Mouse (Mus musculus): ENCODE measurements around the gene Lpar1. TPM values are rescaled to one million over a fixed set of nuclear protein-coding genes. Genes with fewer than 3 reads are reported as not detected.

Gene Lpar1
- polyA plus RNA-seq, 2 experiments: 90.8 to 161 TPM

- ATAC-seq (ENCODE audit: low FRiP score, low read depth) (no peak), DNase-seq (ENCODE audit: low spot score) (no peak)
- no peak overlapping the region for H3K4me3 ChIP-seq (replicated peaks; ENCODE audit: low read length)
- H3K9me3 ChIP-seq (ENCODE audit: control insufficient read depth, low read length): no peaks in the 10 kb centered on the region
- H3K4me2 ChIP-seq (replicated peaks; ENCODE audit: low read depth, low read length, severe bottlenecking): no peak overlapping the region
- H3K27me3 ChIP-seq (ENCODE audit: control insufficient read depth, insufficient read depth, low read length): no peaks in the 10 kb centered on the region
- H3K9ac ChIP-seq (ENCODE audit: low read depth, low read length, severe bottlenecking): no peak overlapping the region
- H3K27ac ChIP-seq (replicated peaks; ENCODE audit: low read depth, low read length): no peak overlapping the region
- peaks cover 40% of the 10 kb centered on the region for H3K4me1 ChIP-seq (ENCODE audit: control insufficient read depth, insufficient read depth, low read length)
- peaks cover 24% of the 10 kb centered on the region for H3K36me3 ChIP-seq (ENCODE audit: control insufficient read depth, insufficient read depth, low read length)
- WGBS: 82% methylated on average over 2 of the region's 2 CpGs
- no peak for TF ChIP-seq POLR2A (IDR thresholded peaks at IDR 0.05; ENCODE audit: borderline replicate concordance, extremely low read depth, insufficient read depth, insufficient read length)
These were observed 49.4 kb downstream of the Lpar1 start for GRCm38 (mm10) chr4:58504250-58504649.

GRCm38 (mm10) chr4:58501012-58501777, 52.5 kb downstream of the Lpar1 start:
- peak overlapping the region; percentile 56 for H3K27ac ChIP-seq (replicated peaks; ENCODE audit: low read depth, low read length)
- no peak for TF ChIP-seq POLR2A (IDR thresholded peaks at IDR 0.05; ENCODE audit: borderline replicate concordance, extremely low read depth, insufficient read depth, insufficient read length)
- DNase-seq (ENCODE audit: low spot score) (peak; percentile 89), ATAC-seq (ENCODE audit: low FRiP score, low read depth) (peak; percentile 92)
- peaks cover 24% of the 10 kb centered on the region for H3K36me3 ChIP-seq (ENCODE audit: control insufficient read depth, insufficient read depth, low read length)
- H3K9me3 ChIP-seq (ENCODE audit: control insufficient read depth, low read length): no peaks in the 10 kb centered on the region
- H3K27me3 ChIP-seq (ENCODE audit: control insufficient read depth, insufficient read depth, low read length): no peaks in the 10 kb centered on the region
- H3K9ac ChIP-seq (ENCODE audit: low read depth, low read length, severe bottlenecking): no peak overlapping the region
- H3K4me1 ChIP-seq (ENCODE audit: control insufficient read depth, insufficient read depth, low read length): peaks cover 47% of the 10 kb centered on the region
- H3K4me2 ChIP-seq (replicated peaks; ENCODE audit: low read depth, low read length, severe bottlenecking): no peak overlapping the region
- 20% methylated on average over 21 of the region's 21 CpGs for WGBS
- no peak overlapping the region for H3K4me3 ChIP-seq (replicated peaks; ENCODE audit: low read length)

GRCm38 (mm10) chr4:58499831-58500230, 53.9 kb downstream of the Lpar1 start:
- H3K9ac ChIP-seq (ENCODE audit: low read depth, low read length, severe bottlenecking): no peak overlapping the region
- H3K4me3 ChIP-seq (replicated peaks; ENCODE audit: low read length): no peak overlapping the region
- peaks cover 40% of the 10 kb centered on the region for H3K4me1 ChIP-seq (ENCODE audit: control insufficient read depth, insufficient read depth, low read length)
- ATAC-seq (ENCODE audit: low FRiP score, low read depth): no peak
- TF ChIP-seq POLR2A (IDR thresholded peaks at IDR 0.05; ENCODE audit: borderline replicate concordance, extremely low read depth, insufficient read depth, insufficient read length): no peak
- H3K9me3 ChIP-seq (ENCODE audit: control insufficient read depth, low read length): no peaks in the 10 kb centered on the region
- DNase-seq (ENCODE audit: low spot score): no peak
- no peak overlapping the region for H3K4me2 ChIP-seq (replicated peaks; ENCODE audit: low read depth, low read length, severe bottlenecking)
- no peaks in the 10 kb centered on the region for H3K27me3 ChIP-seq (ENCODE audit: control insufficient read depth, insufficient read depth, low read length)
- H3K27ac ChIP-seq (replicated peaks; ENCODE audit: low read depth, low read length): no peak overlapping the region
- 67% methylated on average over 3 of the region's 3 CpGs for WGBS
- peaks cover 23% of the 10 kb centered on the region for H3K36me3 ChIP-seq (ENCODE audit: control insufficient read depth, insufficient read depth, low read length)

GRCm38 (mm10) chr4:58499241-58499640, 54.5 kb downstream of the Lpar1 start:
- no peak for TF ChIP-seq POLR2A (IDR thresholded peaks at IDR 0.05; ENCODE audit: borderline replicate concordance, extremely low read depth, insufficient read depth, insufficient read length)
- Histone ChIP-seq H3K36me3 (ENCODE audit: control insufficient read depth, insufficient read depth, low read length) (peaks cover 17% of the 10 kb centered on the region), H3K27me3 (ENCODE audit: control insufficient read depth, insufficient read depth, low read length) (no peaks in the 10 kb centered on the region), H3K4me3 (replicated peaks; ENCODE audit: low read length) (no peak overlapping the region), H3K27ac (replicated peaks; ENCODE audit: low read depth, low read length) (no peak overlapping the region), H3K9ac (ENCODE audit: low read depth, low read length, severe bottlenecking) (no peak overlapping the region), H3K4me2 (replicated peaks; ENCODE audit: low read depth, low read length, severe bottlenecking) (no peak overlapping the region), H3K4me1 (ENCODE audit: control insufficient read depth, insufficient read depth, low read length) (peaks cover 40% of the 10 kb centered on the region), H3K9me3 (ENCODE audit: control insufficient read depth, low read length) (no peaks in the 10 kb centered on the region)
- ATAC-seq (ENCODE audit: low FRiP score, low read depth): no peak
- 73% methylated on average over 3 of the region's 3 CpGs for WGBS
- DNase-seq (ENCODE audit: low spot score): no peak

GRCm38 (mm10) chr4:58498734-58499133, 55.0 kb downstream of the Lpar1 start:
- no peak for DNase-seq (ENCODE audit: low spot score)
- Histone ChIP-seq H3K9me3 (ENCODE audit: control insufficient read depth, low read length) (no peaks in the 10 kb centered on the region), H3K36me3 (ENCODE audit: control insufficient read depth, insufficient read depth, low read length) (peaks cover 12% of the 10 kb centered on the region), H3K9ac (ENCODE audit: low read depth, low read length, severe bottlenecking) (no peak overlapping the region), H3K27me3 (ENCODE audit: control insufficient read depth, insufficient read depth, low read length) (no peaks in the 10 kb centered on the region), H3K4me1 (ENCODE audit: control insufficient read depth, insufficient read depth, low read length) (peaks cover 40% of the 10 kb centered on the region), H3K4me2 (replicated peaks; ENCODE audit: low read depth, low read length, severe bottlenecking) (no peak overlapping the region), H3K27ac (replicated peaks; ENCODE audit: low read depth, low read length) (no peak overlapping the region), H3K4me3 (replicated peaks; ENCODE audit: low read length) (no peak overlapping the region)
- TF ChIP-seq POLR2A (IDR thresholded peaks at IDR 0.05; ENCODE audit: borderline replicate concordance, extremely low read depth, insufficient read depth, insufficient read length): no peak
- WGBS: 64% methylated on average over 6 of the region's 6 CpGs
- no peak for ATAC-seq (ENCODE audit: low FRiP score, low read depth)
